Mouse (Mus musculus) thymus, adult 2 months (tissue): ENCODE results near the gene Lck.

Experiments
- CTCF ChIP-seq: fragments of 200-500 bp; IDR thresholded peaks from 2 replicates; pipeline ENCODE4 v1.5.1; 2012; ENCODE audit warnings: mild to moderate bottlenecking, control low read depth, low read length, moderate library complexity, borderline replicate concordance; ENCODE audit not compliant: control insufficient read depth, poor library complexity, insufficient read depth; ENCODE audit errors: extremely low read depth
- POLR2A ChIP-seq: fragments of 200-500 bp; IDR thresholded peaks from 2 replicates; pipeline ENCODE4 v1.6.1; 2012; ENCODE audit warnings: mild to moderate bottlenecking, low read length, control low read depth, moderate library complexity; ENCODE audit not compliant: control insufficient read depth, poor library complexity, insufficient read depth; ENCODE audit errors: extremely low read depth

DNA sequence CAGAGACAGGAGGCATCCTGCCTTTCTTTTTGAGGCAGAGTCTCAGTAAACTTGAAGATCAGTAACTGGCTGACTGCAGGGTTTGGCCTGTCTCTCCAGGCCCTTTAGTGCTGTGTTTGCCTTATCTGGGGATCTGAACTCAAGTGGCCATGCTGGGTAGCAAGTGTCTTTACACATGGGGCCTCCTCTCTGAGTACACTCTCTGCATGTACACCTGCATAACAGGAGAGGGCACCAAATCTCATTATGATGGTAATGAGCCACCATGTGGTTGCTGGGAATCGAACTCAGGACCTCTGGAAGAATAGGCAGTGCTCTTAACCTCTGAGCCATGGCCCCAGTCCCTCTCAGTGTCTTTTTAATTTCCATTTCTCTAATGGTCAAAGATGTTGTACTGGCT, 8.8 kb upstream of the Lck start:
- no peak for TF ChIP-seq POLR2A
- TF ChIP-seq CTCF = no peak
